Mouse (Mus musculus) liver, embryonic 11.5 days (tissue): ENCODE measurements around the gene Atp8a1. TPM values are rescaled to one million over a fixed set of nuclear protein-coding genes. Genes with fewer than 3 reads are reported as not detected.

Experiments used
- ATAC-seq: fragments of 200-750 bp; cut with Nextera tagmentation; replicated peaks from 2 replicates; pipeline ENCODE4 v1.8.0; 2017; ENCODE audit warnings: moderate number of reproducible peaks, mild to moderate bottlenecking, moderate TSS enrichment, moderate library complexity; ENCODE audit not compliant: low FRiP score
- DNase-seq: peaks from one replicate; pipeline ENCODE4 v3.0.0-alpha.2; 2017; ENCODE audit warnings: low spot score
- H3K27ac ChIP-seq: fragments of 300-500 bp; sonication (generic); 2 replicates; pipeline ENCODE4 v1.5.1; 2014; ENCODE audit warnings: mild to moderate bottlenecking, low read depth, low read length, control low read depth
- H3K27me3 ChIP-seq: fragments of 300-500 bp; sonication (generic); replicated peaks from 2 replicates; pipeline ENCODE4 v1.6.1; 2014; ENCODE audit warnings: low read length, mixed read lengths; ENCODE audit not compliant: control insufficient read depth, insufficient read depth
- H3K36me3 ChIP-seq: fragments of 300-500 bp; sonication (generic); 2 replicates; pipeline ENCODE4 v1.6.1; 2014; ENCODE audit warnings: mild to moderate bottlenecking, low read length, moderate library complexity, mixed read lengths; ENCODE audit not compliant: control insufficient read depth, insufficient read depth
- H3K4me1 ChIP-seq: fragments of 300-500 bp; sonication (generic); replicated peaks from 2 replicates; pipeline ENCODE4 v1.6.1; 2014; ENCODE audit warnings: low read length, mixed read lengths; ENCODE audit not compliant: control insufficient read depth, insufficient read depth
- H3K4me2 ChIP-seq: fragments of 300-500 bp; sonication (generic); 2 replicates; pipeline ENCODE4 v1.6.1; 2014; ENCODE audit warnings: mild to moderate bottlenecking, control low read depth, moderate library complexity
- H3K4me3 ChIP-seq: fragments of 300-500 bp; sonication (generic); 2 replicates; pipeline ENCODE4 v1.5.1; 2014; ENCODE audit warnings: low read depth, low read length, control low read depth
- H3K9ac ChIP-seq: fragments of 300-500 bp; sonication (generic); 2 replicates; pipeline ENCODE4 v1.6.1; 2014; ENCODE audit warnings: low read depth, low read length, control low read depth
- H3K9me3 ChIP-seq: fragments of 300-500 bp; sonication (generic); 2 replicates; pipeline ENCODE4 v1.6.1; 2016; ENCODE audit warnings: low read length, inconsistent platforms, mixed read lengths; ENCODE audit not compliant: control insufficient read depth
- WGBS: fragments of 180-500 bp; shearing (Covaris S2); extraction: QIAGEN DNeasy Blood & Tissue Kit; methylation state at CpG from one replicate; pipeline ENCODE4 v1.1.7; 2014; 5-methylcytosine and 5-hydroxymethylcytosine counted together
- polyA plus RNA-seq: library from polyadenylated mRNA; unstranded; fragments of >200 nt; fragmentation: Nextera tagmentation; extraction: Ambion mirVana; gene quantifications from 2 replicates; pipeline ENCODE4 v1.2.1, GENCODE M21; 2014

The Atp8a1 gene
- polyA plus RNA-seq, 1 experiment from 2014 or later = 60.5 TPM

DNA sequence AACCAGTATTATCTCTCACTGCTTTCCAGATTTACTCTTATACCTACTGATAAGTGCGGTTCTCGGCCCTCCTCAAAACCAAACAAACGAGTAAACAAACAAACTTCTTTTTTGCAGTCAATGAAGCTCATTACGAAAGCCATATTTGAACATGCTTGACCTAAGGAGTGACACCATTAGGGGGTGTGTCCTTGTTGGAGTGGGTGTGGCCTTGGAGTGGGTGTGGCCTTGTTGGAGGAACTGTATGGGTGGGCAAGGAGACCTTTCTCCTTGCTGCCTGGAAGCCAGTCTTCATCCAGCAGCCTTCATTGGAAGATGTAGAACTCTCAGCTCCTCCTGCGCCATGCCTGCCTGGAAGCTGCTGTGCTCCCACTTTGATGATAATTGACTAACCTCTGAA lies 13.4 kb downstream of the Atp8a1 start:
- Histone ChIP-seq H3K36me3 (no peaks in the 10 kb centered on the region), H3K9me3 (no peaks in the 10 kb centered on the region), H3K4me1 (peaks cover 34% of the 10 kb centered on the region), H3K27me3 (no peaks in the 10 kb centered on the region), H3K4me2 (no peak overlapping the region), H3K27ac (no peak overlapping the region), H3K4me3 (no peak overlapping the region), H3K9ac (no peak overlapping the region)
- ATAC-seq (no peak), DNase-seq (peak; percentile 29)
- WGBS = 83% methylated on average over 5 of the region's 5 CpGs

DNA sequence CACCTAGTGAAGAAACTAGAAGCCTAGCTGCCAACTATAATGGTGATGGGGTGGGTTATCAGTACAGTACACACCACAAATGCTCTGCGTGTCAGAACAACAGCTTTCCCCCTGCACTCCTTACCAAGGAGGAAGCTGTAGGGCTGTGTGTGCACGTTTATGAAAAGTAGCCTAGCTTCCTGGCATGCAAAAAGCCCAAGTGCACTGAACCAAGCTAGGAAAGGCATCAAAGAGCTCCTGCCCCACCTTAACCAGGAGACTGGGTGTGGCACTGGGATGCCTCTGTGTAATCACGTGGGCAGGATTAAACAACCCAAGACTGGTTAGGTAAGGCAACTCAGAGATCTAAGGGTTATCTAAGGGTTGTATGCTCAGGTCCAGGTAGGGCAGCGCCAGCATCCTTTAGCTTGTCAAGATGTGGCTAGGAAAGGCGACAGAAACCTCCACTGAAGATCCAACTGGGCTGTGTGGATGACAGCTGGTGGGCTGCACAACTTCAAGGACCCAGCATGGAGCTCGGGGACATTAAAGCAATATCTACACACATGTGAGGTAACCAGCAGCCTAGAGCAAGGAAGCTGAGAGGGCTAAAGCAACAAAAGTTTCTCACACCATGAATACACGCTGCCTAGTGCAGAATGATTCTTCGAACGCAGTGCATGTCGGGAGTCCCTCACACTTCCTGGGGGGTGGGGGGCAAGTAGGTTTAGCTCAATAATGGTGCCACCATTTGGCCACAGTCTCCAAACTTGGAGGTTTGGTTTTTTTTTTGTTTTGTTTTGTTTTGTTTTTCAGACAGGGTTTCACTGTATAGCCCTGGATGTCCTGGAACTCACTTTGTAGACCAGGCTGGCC lies 15.7 kb downstream of the Atp8a1 start:
- H3K9ac ChIP-seq = no peak overlapping the region
- peaks cover 35% of the 10 kb centered on the region for H3K4me1 ChIP-seq
- H3K9me3 ChIP-seq = no peaks in the 10 kb centered on the region
- no peak overlapping the region for H3K4me3 ChIP-seq
- peak overlapping the region; percentile 43 for H3K4me2 ChIP-seq
- ATAC-seq (peak; percentile 88), DNase-seq (no peak)
- peak overlapping the region; percentile 60 for H3K27ac ChIP-seq
- WGBS = 57% methylated on average over 10 of the region's 10 CpGs
- no peaks in the 10 kb centered on the region for H3K36me3 ChIP-seq
- H3K27me3 ChIP-seq = no peaks in the 10 kb centered on the region

DNA sequence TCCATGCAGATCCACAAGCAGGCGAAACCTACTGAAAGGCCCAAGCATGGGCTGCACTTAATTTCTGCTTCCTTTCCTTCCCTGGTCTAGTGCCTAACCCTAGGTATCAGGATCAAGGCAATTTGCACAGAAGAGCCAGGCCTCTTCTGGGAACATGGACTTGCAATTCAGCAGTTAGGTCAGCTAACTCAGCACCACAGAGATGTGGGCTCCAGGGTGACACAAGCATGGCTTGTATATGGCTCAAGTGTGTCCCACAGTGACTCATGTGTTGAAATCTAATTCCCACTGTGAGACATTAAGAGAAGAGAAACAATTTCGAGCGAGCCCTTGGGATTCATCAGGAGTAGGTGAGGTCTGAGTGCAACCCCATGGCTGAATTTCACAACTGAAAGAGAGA lies 18.9 kb downstream of the Atp8a1 start:
- peak; percentile 11 for DNase-seq

DNA sequence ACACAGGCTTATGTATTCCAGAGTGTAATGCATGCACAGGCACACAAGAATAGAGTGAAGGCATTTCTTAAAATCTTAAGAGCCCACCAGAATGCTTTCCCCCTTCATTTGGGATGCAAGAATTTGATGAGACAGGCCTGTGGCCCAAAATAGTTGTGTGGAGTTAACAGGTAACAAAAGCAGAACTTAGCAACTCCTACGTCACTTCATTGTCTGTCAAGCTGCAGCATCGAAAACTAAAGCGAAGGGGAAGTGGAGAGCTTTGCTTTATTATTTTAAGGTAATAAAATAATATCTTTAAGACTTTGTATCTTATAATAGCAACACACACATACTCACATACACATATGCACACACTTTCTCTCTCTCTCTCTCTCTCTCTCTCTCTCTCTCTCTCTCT lies 20.3 kb downstream of the Atp8a1 start:
- H3K36me3 ChIP-seq = no peaks in the 10 kb centered on the region
- WGBS = 92% methylated on average over 3 of the region's 3 CpGs
- no peak overlapping the region for H3K4me3 ChIP-seq
- ATAC-seq = no peak
- H3K4me2 ChIP-seq = no peak overlapping the region
- H3K27me3 ChIP-seq = no peaks in the 10 kb centered on the region
- peaks cover 36% of the 10 kb centered on the region for H3K4me1 ChIP-seq
- no peaks in the 10 kb centered on the region for H3K9me3 ChIP-seq
- no peak for DNase-seq
- no peak overlapping the region for H3K9ac ChIP-seq
- no peak overlapping the region for H3K27ac ChIP-seq

More for the DNA sequence above, 18.9 kb downstream of the Atp8a1 start:
- Histone ChIP-seq H3K4me1 (peaks cover 26% of the 10 kb centered on the region), H3K27me3 (no peaks in the 10 kb centered on the region), H3K36me3 (no peaks in the 10 kb centered on the region), H3K9me3 (no peaks in the 10 kb centered on the region), H3K4me2 (no peak overlapping the region), H3K9ac (no peak overlapping the region), H3K27ac (no peak overlapping the region), H3K4me3 (no peak overlapping the region)
- WGBS = 88% methylated on average over 3 of the region's 3 CpGs
- no peak for ATAC-seq

DNA sequence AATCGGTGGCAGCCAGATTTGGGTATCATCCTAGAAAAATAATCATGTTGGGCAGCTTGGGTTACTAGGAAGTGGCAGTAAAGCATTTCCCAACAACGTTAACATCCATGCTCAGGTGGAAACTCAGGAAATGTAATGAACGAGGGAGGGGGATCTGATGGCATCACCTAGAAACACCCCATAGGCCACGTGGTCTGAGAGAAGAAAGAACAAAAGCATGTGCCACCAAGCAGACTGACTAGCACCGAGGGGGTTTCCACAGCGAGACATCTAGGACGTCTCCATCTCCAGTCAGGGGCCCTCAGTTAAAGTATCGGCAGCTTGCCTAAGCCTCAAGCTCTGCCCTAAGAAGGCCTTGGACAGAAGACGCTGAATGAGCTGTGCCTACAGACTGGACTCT lies 21.0 kb downstream of the Atp8a1 start:
- 86% methylated on average over 9 of the region's 9 CpGs for WGBS
- no peaks in the 10 kb centered on the region for H3K36me3 ChIP-seq
- H3K9ac ChIP-seq = no peak overlapping the region
- H3K9me3 ChIP-seq = no peaks in the 10 kb centered on the region
- DNase-seq (no peak), ATAC-seq (no peak)
- no peak overlapping the region for H3K4me3 ChIP-seq
- H3K27ac ChIP-seq = no peak overlapping the region
- peaks cover 35% of the 10 kb centered on the region for H3K4me1 ChIP-seq
- no peak overlapping the region for H3K4me2 ChIP-seq
- H3K27me3 ChIP-seq = no peaks in the 10 kb centered on the region

DNA sequence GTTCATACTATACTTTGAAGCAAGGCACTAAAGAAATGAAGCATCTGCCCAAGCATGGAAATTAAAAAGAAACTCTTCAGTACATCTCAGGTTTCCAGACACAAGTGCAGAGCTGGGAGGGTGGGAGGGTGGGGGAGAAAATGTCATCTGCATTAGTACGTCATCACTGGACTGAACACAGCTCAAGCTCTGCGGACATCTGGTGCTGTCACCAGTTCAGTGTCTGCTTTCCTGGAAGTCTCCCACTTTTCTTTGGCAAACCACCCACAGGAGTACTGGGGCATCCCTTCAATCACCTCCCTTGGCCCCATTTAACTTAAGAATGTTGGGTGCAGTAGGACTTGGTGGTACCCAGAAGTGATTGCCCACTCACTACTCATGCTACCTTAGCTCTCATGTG lies 22.6 kb downstream of the Atp8a1 start:
- Histone ChIP-seq H3K4me1 (peaks cover 37% of the 10 kb centered on the region), H3K27me3 (no peaks in the 10 kb centered on the region), H3K4me3 (no peak overlapping the region), H3K36me3 (no peaks in the 10 kb centered on the region), H3K9me3 (no peaks in the 10 kb centered on the region), H3K4me2 (no peak overlapping the region), H3K27ac (no peak overlapping the region), H3K9ac (no peak overlapping the region)
- WGBS = 86% methylated on average over 2 of the region's 2 CpGs
- DNase-seq (no peak), ATAC-seq (no peak)

DNA sequence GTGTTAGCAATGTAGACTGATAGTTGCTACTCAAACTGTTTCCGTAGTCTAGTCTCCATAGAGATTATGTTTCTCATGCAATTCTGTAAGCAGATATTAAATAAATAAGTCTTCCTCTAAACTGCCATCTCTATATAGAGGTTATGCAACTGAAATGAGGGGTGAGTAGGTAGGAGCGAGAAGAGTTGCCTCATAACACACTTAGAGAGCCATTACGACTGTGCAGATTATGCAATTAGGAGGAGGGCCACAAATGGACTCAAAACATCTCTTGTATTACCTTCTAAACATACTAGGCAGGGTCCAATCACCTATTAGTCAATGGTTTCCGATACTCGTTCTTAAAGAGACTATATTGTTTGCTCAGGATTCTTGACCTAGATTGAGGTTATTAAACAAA lies 23.5 kb downstream of the Atp8a1 start:
- peaks cover 35% of the 10 kb centered on the region for H3K4me1 ChIP-seq
- 83% methylated on average over 5 of the region's 5 CpGs for WGBS
- no peak for ATAC-seq

DNA sequence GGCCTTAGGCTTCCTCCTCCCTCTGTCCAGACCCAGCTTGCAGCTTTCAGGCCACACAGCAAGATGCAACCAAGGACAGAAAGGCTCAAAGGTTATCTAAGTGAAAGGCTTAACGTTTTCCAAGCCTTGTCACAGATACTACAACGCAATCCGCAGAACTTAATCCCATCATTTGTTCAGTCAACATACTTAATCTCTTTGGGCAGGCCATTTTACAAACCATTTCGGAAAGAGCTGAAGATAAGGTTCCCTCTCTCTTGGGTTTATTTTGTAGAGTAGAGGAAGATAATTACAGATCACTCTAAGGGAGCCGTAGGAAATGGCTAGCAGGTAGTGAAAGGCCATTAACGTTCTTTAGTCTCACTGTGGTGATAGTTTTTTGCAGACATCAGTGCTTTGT lies 24.6 kb downstream of the Atp8a1 start:
- peak overlapping the region; percentile 41; the same call in 1 of the 2 replicates for H3K27ac ChIP-seq
- WGBS = 19% methylated on average over 6 of the region's 6 CpGs
- ATAC-seq (peak; percentile 32; the same call in 1 of the 2 replicates), DNase-seq (no peak)
- H3K36me3 ChIP-seq = no peaks in the 10 kb centered on the region
- H3K4me3 ChIP-seq = no peak overlapping the region
- no peak overlapping the region for H3K9ac ChIP-seq
- H3K4me2 ChIP-seq = peak overlapping the region; percentile 34
- H3K27me3 ChIP-seq = no peaks in the 10 kb centered on the region
- peaks cover 36% of the 10 kb centered on the region for H3K4me1 ChIP-seq
- no peaks in the 10 kb centered on the region for H3K9me3 ChIP-seq

More for the DNA sequence above, 23.5 kb downstream of the Atp8a1 start:
- no peak for DNase-seq
- Histone ChIP-seq H3K27me3 (no peaks in the 10 kb centered on the region), H3K27ac (no peak overlapping the region), H3K36me3 (no peaks in the 10 kb centered on the region), H3K9ac (no peak overlapping the region), H3K4me2 (no peak overlapping the region), H3K9me3 (no peaks in the 10 kb centered on the region), H3K4me3 (no peak overlapping the region)

DNA sequence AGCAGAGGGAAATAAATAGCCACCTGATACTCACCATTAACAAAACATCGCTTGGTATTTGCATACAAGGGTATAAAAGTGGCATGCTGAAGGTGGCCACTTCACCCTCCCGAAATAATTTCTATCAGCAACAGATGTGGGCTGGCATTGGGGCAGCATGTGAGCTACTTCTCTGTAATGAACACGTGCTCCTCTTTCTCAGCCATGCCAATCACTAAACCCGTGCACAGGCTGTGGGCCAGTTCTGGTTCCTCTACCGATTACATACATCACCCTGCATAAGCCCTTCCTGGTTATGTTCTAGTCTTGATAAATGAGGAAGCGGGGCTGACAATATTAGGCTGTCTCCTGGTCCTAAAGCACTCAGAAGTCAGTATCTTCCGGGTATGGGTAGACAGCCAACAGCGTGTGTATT lies 25.2 kb downstream of the Atp8a1 start:
- Histone ChIP-seq H3K9me3 (no peaks in the 10 kb centered on the region), H3K4me3 (no peak overlapping the region), H3K9ac (no peak overlapping the region), H3K4me2 (peak overlapping the region; percentile 41), H3K27me3 (no peaks in the 10 kb centered on the region), H3K4me1 (peaks cover 40% of the 10 kb centered on the region), H3K27ac (no peak overlapping the region; the same call in 1 of the 2 replicates), H3K36me3 (no peaks in the 10 kb centered on the region)
- DNase-seq (no peak), ATAC-seq (peak; percentile 48)
- WGBS = 58% methylated on average over 8 of the region's 8 CpGs
